Mouse (Mus musculus) thymus, adult 2 months (tissue): Measurements from ENCODE around the gene Dab1. TPM values are rescaled to one million over a fixed set of nuclear protein-coding genes. Genes with fewer than 3 reads are reported as not detected.

Experiments used
- DNase-seq: peaks from one replicate; pipeline ENCODE4 v3.0.0; 2021
- H3K27ac ChIP-seq: fragments of 200-500 bp; 2 replicates; pipeline ENCODE4 v1.5.1; 2012; ENCODE audit warnings: low read length, control low read depth; ENCODE audit not compliant: control insufficient read depth, insufficient read depth
- H3K27me3 ChIP-seq: fragments of 200-500 bp; 2 replicates; pipeline ENCODE4 v1.6.1; 2012; ENCODE audit warnings: mild to moderate bottlenecking, low read length, moderate library complexity, mixed read lengths; ENCODE audit not compliant: control insufficient read depth, insufficient read depth
- H3K36me3 ChIP-seq: fragments of 200-500 bp; 2 replicates; pipeline ENCODE4 v1.6.1; 2012; ENCODE audit warnings: mild to moderate bottlenecking, low read length, moderate library complexity; ENCODE audit not compliant: control insufficient read depth, insufficient read depth
- H3K4me1 ChIP-seq: fragments of 200-500 bp; replicated peaks from 2 replicates; pipeline ENCODE4 v1.6.1; 2012; ENCODE audit warnings: low read length; ENCODE audit not compliant: control insufficient read depth, insufficient read depth
- H3K4me3 ChIP-seq: fragments of 200-500 bp; 2 replicates; pipeline ENCODE4 v1.5.1; 2012; ENCODE audit warnings: mild to moderate bottlenecking, low read length, control low read depth, moderate library complexity; ENCODE audit not compliant: control insufficient read depth, insufficient read depth
- CTCF ChIP-seq: fragments of 200-500 bp; IDR thresholded peaks from 2 replicates; pipeline ENCODE4 v1.5.1; 2012; ENCODE audit warnings: mild to moderate bottlenecking, control low read depth, low read length, moderate library complexity, borderline replicate concordance; ENCODE audit not compliant: control insufficient read depth, poor library complexity, insufficient read depth; ENCODE audit errors: extremely low read depth
- POLR2A ChIP-seq: fragments of 200-500 bp; IDR thresholded peaks from 2 replicates; pipeline ENCODE4 v1.6.1; 2012; ENCODE audit warnings: mild to moderate bottlenecking, low read length, control low read depth, moderate library complexity; ENCODE audit not compliant: control insufficient read depth, poor library complexity, insufficient read depth; ENCODE audit errors: extremely low read depth
- WGBS: fragments of 180-500 bp; shearing (Covaris S2); methylation state at CpG from one replicate; pipeline ENCODE4 v1.1.7; 2018; 5-methylcytosine and 5-hydroxymethylcytosine counted together
- polyA plus RNA-seq: library from polyadenylated mRNA; depleted of rRNA; stranded (reverse); fragments of >200 nt; gene quantifications from 2 replicates; pipeline ENCODE4 v1.2.3, GENCODE M21; 2012

The Dab1 gene
- polyA plus RNA-seq, 1 experiment: 0.28 TPM

DNA sequence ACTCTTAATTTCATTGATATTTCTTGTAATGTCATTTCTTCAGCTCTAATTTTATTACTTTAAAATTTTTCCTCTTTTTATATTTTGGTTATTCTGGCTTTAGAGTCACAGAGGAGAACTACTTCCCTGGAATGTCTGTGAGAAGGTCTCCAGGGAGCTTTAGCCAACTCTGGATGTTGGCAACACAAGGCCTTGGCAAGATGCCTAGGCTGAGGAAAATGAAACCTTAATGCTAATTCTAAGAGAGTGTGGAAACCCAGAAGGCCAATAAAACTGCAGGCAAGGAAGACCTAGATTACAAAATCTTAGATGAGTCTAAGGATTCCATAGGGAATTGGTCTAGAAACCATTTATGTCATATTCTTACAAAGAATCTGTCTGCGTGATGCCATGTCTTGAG, 458.6 kb downstream of the Dab1 start:
- Histone ChIP-seq H3K4me3 (no peak overlapping the region), H3K27me3 (no peaks in the 10 kb centered on the region), H3K27ac (no peak overlapping the region), H3K4me1 (no peaks in the 10 kb centered on the region), H3K36me3 (no peaks in the 10 kb centered on the region)
- no peak for TF ChIP-seq POLR2A
- TF ChIP-seq CTCF: no peak
- WGBS: 91% methylated on average over 1 of the region's 1 CpGs
- DNase-seq: no peak

GRCm38 (mm10) chr4:104106299-104106698, 487.1 kb downstream of the Dab1 start:
- no peak for DNase-seq
- H3K4me3 ChIP-seq: no peak overlapping the region
- H3K4me1 ChIP-seq: no peaks in the 10 kb centered on the region
- 85% methylated on average over 6 of the region's 6 CpGs for WGBS
- no peaks in the 10 kb centered on the region for H3K36me3 ChIP-seq
- H3K27me3 ChIP-seq: no peaks in the 10 kb centered on the region
- H3K27ac ChIP-seq: no peak overlapping the region
- TF ChIP-seq CTCF (no peak), POLR2A (no peak)

- Histone ChIP-seq H3K4me1 (no peaks in the 10 kb centered on the region), H3K4me3 (no peak overlapping the region), H3K36me3 (no peaks in the 10 kb centered on the region), H3K27ac (no peak overlapping the region), H3K27me3 (no peaks in the 10 kb centered on the region)
- no peak for DNase-seq
- TF ChIP-seq CTCF (no peak), POLR2A (no peak)
Observed at GRCm38 (mm10) chr4:104111614-104112013, 492.5 kb downstream of the Dab1 start.

- H3K4me1 ChIP-seq: no peaks in the 10 kb centered on the region
- H3K27me3 ChIP-seq: no peaks in the 10 kb centered on the region
- WGBS: 92% methylated on average over 13 of the region's 13 CpGs
- no peak overlapping the region for H3K27ac ChIP-seq
- no peak overlapping the region for H3K4me3 ChIP-seq
- no peak for DNase-seq
- H3K36me3 ChIP-seq: no peaks in the 10 kb centered on the region
- TF ChIP-seq POLR2A (no peak), CTCF (no peak)
Observed at GRCm38 (mm10) chr4:104113209-104114005, 494.2 kb downstream of the Dab1 start.

DNA sequence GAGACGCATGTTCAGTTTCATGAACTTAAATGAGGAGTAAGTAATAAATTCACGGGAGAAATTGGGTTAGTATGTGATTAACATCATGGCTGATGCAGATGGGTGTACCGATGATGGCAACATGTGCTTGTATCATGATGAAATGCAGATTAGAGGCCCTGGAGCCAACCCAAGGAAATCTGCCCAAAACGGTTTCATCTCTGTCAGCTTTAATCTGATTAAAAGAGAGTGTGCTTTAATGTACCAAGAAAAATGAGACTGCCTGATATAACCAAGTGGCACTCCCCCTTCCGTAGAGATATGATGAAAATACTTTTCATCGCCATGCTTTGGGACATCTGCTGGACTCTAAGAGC, 494.8 kb downstream of the Dab1 start:
- H3K36me3 ChIP-seq: no peaks in the 10 kb centered on the region
- H3K27me3 ChIP-seq: no peaks in the 10 kb centered on the region
- TF ChIP-seq POLR2A: no peak
- TF ChIP-seq CTCF: no peak
- H3K4me3 ChIP-seq: no peak overlapping the region
- H3K4me1 ChIP-seq: no peaks in the 10 kb centered on the region
- no peak for DNase-seq
- 87% methylated on average over 6 of the region's 6 CpGs for WGBS
- H3K27ac ChIP-seq: no peak overlapping the region

- WGBS: 90% methylated on average over 4 of the region's 4 CpGs
- no peak for DNase-seq
- H3K4me1 ChIP-seq: no peaks in the 10 kb centered on the region
- H3K27me3 ChIP-seq: no peaks in the 10 kb centered on the region
- no peak for TF ChIP-seq POLR2A
- no peak for TF ChIP-seq CTCF
- no peak overlapping the region for H3K27ac ChIP-seq
- no peaks in the 10 kb centered on the region for H3K36me3 ChIP-seq
- no peak overlapping the region for H3K4me3 ChIP-seq
Observed at GRCm38 (mm10) chr4:104120108-104120507, 500.9 kb downstream of the Dab1 start.

GRCm38 (mm10) chr4:104121959-104122358, 502.8 kb downstream of the Dab1 start:
- no peaks in the 10 kb centered on the region for H3K4me1 ChIP-seq
- no peak overlapping the region for H3K4me3 ChIP-seq
- H3K27me3 ChIP-seq: no peaks in the 10 kb centered on the region
- TF ChIP-seq CTCF: no peak
- TF ChIP-seq POLR2A: no peak
- no peak overlapping the region for H3K27ac ChIP-seq
- DNase-seq: no peak
- WGBS: 91% methylated on average over 5 of the region's 5 CpGs
- H3K36me3 ChIP-seq: no peaks in the 10 kb centered on the region
